Mouse (Mus musculus) left cerebral cortex, postnatal 14 days (tissue): ENCODE measurements at regions not wholly inside any gene's neighbourhood (a gene's known extent, or its start where the extent isn't known, plus 50 kb on each side); places are given as distances from the start of the nearest gene placed in this dataset.

Experiments used
- DNase-seq, 2 experiments: peaks; one replicate each; pipeline ENCODE4 v3.0.0; 2021 to 2022; ENCODE audit warnings: low spot score in 2 of 2, mixed read lengths in 1 of 2
- intact Hi-C: fragments of 180-260 bp; cut with DNase I; formaldehyde crosslinking; loops from one replicate; pipeline ENCODE4 v1.15.1; 2025

DNA sequence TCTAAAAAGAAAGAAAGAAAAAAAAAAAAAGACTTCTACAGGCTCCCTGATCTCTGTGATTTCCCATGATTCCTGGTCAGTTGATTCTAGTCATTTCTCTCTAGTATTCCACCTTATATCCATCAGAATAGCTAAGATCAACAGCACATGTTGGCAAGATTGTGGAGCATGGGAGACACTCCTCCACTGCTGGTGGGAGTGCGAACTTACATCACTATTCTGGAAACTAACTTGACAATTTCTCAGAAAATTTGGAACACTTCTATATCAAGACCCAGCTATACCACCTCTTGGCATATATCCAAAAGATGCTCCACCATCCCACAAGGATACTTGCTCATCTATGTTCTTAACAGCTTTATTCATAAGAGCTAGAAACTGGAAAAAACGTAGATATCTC lies 3266.0 kb upstream of the Lrrc6 start:
- DNase-seq: peak in 1 of 2 experiments; percentile 3
- intact Hi-C loops: no loop called here

GRCm38 (mm10) chr15:69752616-69753015 lies 3251.9 kb upstream of the Lrrc6 start:
- intact Hi-C loops: no loop called here
- no peak for DNase-seq

DNA sequence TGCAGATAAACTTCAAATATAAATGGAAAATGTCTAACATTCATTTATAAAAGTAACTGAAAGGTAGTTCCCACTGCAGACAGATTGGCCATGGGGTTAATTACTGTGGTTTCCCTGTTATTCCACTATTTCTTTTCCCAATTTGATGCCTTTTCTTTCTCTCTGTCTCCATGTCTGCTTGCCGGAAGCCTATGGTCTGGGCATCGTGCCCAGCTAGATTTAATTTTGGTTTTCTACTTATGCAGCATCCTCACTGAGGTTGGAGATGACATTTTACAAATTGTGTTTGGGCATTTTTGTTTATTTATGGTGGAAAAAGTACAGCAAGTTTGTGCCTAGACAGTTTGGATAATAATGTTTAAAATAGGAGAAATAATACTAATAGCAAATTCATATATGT lies 3214.0 kb upstream of the Lrrc6 start:
- peak; percentile 83 to 86 for DNase-seq
- intact Hi-C loops: no loop called here

DNA sequence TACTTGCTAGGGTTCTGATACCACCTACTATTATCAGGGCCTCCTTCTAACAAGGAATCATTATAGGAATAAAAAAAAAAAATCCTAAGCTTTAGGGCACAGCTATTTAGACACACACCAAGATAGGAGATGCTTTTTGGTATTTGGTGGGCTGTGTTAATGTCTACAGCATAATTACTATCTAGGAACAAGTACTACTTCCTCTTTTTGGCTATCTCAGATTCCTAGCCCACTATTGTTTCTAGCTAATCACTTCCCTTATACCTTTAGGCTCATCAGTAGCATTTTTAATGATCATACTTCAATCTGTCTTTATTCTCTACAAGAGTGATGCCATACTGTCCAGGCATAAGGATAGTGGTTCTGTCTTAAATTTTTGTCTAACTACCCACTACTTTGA lies 3213.2 kb upstream of the Lrrc6 start:
- intact Hi-C loops: no loop called here
- DNase-seq: no peak

DNA sequence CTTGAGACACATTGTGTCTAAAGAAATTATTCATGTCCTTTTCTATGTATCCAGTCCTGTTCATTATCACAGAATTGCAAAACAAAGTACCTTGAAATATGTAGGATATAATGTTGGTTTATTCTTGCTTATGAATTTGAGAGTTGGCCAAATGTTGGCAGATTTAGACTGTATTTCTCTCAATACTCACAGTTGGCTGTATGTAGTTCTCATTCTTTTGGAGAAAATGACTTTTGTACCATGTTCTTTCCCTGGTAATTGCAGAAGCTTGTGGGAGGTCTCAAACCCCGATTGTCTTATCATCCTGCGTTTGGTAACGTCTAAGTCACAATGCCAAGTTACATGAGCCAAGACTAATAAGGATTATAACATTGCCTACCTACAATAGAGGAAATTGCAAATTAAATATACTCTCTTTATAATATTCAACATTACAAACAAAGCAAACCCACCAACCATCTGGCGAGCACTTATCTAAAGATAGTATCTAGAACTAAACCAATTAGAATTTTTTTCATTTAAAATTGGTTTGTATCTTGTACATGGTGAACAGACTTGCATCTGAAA lies 3195.0 kb upstream of the Lrrc6 start:
- peak; percentile 27 to 49 for DNase-seq
- intact Hi-C loops: no loop called here

DNA sequence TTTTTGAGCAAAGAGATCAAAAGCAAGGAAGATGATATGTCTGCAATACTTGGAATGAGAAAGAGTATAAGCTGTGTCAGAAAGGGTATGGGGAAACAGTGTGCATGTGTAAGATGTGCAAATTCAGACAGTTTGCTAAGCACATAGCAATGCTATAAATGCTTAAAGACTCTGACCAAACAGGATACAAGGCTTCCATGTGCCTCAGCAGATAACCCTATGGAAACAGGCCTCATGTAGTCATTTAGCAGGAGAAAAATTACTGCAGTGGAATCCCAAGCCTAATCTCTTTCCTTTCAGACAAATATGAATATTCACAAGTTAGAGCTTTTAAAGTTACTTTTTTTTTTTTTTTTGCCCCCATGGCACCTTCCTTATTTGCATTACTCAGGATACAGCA lies 3189.8 kb upstream of the Lrrc6 start:
- intact Hi-C loops: no loop called here
- no peak for DNase-seq
